Mouse (Mus musculus) spleen, adult 2 months (tissue): ENCODE measurements around the gene Med25.

Experiments
- CTCF ChIP-seq: fragments of 200-500 bp; IDR thresholded peaks from 2 replicates; pipeline ENCODE4 v1.5.1; 2011; ENCODE audit warnings: mild to moderate bottlenecking, inconsistent platforms; ENCODE audit not compliant: insufficient read depth, insufficient read length, insufficient replicate concordance; ENCODE audit errors: extremely low read depth
- POLR2A ChIP-seq: fragments of 200-500 bp; IDR thresholded peaks from 2 replicates; pipeline ENCODE4 v1.6.1; 2011; ENCODE audit warnings: low read depth, low read length, inconsistent platforms

DNA sequence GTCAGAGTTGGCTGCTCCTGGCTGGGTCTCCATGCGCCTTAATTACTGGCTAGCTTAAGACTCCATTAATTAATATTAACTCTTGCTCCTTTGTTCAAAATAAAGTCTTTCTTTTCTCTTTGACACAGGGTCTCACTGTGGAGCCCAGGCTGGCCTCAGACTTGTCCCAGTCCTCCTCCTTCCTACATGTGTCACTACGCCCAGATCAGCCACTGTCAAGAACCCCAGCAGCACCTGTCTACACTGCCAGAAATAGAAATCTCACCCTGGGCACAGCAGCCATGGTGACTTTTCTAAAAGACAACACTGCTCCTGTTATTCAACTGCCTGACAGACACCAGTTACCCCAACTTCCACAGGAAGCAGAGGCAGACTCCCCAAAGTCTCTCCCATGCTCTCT is 21.9 kb upstream of the Med25 start:
- TF ChIP-seq POLR2A: no peak
- no peak for TF ChIP-seq CTCF
